Mouse (Mus musculus): ENCODE measurements around the gene Ndel1.

Ndel1 gene

DNA sequence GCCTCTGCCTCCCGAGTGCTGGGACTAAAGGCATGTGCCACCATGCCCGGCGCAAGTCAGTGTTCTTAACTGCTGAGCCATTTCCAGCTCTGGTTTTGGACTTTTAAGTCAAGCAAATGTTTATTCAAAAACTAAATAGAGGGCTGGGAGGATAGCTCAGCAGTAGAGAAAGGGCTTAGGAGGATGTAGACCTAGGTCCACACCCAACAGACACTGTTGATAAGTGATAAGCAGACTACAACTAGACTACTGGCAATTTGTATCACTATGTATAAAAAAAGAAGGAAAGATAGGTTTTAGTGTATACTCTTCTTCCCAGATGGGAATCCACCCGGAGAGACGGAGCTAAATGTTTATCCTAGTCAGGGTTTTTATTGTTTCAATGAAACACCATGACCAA, 24.6 kb upstream of the Ndel1 start:
- in situ Hi-C loops (cut with MboI) = no loop called here

DNA sequence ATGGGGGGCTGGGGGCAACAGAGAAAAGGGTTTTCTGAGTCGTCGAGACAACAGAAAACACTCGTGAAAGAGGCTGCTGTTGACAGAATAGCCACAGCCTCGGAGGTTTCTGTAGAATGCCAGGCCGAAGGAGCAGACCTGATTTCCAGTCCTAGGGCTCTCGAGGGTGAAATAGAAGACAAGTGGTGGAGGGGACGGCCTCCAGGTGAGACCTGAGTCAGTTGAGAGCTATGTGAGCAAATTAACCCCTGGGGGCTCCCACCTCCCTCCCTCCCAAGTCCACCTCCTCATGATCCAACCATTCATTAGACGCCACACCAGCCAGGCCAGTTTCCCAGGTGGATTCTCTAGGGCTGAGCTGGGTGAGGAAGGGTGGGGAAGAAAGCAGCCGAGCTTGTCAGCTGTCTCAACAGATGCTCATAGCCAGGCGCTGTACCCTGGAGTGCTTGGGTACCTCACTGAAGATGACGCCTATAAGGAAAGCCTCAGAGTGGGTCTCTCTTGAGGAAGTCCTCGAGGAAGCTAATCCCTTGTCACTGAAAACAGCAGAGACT, 22.3 kb upstream of the Ndel1 start:
- in situ Hi-C loops (cut with MboI) = no loop called here

DNA sequence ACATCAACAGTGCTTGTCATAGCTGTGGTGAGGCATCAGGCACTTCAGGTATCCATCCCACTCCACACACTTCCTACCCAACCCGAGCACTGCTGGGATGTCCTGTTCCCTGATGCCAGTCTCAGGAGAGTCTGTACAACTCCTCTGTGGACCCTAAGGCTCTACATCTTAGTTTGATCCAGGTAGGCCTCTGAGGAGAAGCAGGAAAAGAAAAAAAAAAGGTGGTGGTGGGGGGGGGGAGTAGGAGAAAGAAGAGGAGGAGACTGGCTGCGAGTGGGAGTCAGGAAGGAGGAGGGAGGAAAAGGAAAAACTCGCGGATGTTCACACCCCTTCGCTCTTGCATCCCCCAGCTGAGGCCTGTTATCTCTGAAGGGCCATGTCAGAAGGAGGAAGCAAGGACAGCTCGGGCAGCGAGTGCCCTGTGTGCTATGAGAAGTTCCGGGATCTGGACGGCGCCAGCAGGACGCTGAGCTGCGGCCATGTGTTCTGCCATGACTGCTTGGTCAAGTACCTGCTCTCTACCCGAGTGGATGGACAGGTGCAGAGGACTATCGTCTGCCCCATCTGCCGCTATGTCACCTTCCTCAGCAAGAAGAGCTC, 20.7 kb upstream of the Ndel1 start:
- in situ Hi-C loops (cut with MboI) = no loop called here

DNA sequence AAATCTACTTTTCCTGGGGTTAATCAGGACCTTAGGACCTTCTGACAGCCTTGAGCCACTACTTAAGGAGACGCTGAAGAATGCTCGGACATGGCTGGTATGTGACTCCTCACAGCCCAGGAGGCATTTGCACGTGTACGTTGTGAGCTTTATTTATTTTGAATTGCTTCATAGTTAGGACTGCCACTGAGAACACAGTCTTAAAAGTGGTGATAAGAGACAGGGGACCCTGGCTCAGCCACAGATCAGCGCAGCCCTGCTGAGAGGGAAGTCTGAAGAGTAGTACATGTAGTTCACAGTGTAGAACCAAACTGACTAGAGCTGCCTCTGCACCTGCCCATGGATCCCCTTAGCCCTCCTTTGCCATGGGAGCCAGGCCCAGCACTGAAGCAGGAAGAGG, 20.2 kb upstream of the Ndel1 start:
- in situ Hi-C loops (cut with MboI) = no loop called here

DNA sequence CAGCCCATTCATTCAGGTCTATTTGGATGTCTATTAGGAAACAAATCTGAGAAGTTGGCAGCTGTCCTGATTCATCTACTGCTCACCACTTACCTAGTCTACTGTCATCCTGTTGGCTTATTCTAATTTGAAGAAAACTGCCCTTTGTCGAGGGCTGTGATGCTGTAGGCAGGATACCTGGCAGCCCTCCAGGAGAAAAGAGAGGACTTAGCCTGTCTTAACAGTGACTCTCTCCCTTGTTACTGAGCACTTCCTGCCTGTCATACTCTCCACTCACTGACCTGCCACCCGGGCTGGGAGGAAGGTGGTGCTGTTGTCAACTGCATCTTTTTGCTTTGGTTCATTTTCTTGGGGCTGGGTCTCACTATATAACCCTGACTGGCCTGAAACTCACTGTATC, 19.0 kb upstream of the Ndel1 start:
- in situ Hi-C loops (cut with MboI) = no loop called here

DNA sequence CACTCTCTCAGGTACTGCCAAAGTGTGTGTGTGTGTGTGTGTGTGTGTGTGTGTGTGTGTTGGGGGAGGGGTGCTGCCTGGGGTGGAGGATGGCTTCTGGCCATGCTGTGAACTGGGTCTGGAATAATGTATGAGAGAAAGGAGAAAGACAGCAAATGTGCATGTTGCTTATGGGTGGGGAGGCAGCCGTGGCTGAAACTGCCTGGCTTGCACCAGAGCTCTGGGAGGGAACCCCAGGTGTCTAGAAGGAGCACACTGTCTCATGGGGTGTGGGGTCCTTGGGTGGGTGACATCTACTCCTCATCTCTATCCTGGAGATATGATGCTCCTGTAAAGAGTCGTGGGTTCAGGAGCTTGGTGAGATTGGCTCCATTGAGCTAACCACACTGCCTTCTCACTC, 17.0 kb upstream of the Ndel1 start:
- in situ Hi-C loops (cut with MboI) = no loop called here

DNA sequence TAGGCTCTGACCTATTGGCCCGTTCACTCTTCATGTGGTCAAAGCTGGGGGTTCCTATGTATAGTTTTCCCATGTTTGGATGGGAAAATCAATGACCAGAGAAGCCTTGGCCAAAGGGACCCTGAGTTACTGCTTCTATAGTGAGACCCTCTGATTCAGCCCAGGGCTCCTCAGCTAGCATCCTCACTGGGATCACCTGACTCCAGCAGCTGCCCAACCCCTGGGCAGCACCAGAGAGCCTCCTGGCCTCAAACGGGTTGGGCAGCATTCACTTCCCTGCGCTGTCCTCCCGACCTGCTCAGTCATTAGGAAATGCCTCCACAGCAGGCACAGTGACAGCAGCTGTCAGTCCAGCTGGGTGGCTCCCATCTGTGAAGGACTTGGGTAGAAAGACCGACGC, 16.6 kb upstream of the Ndel1 start, which contains the start of gene Rnf222:
Gene Rnf222, plus strand, starts transcription at position 301 of the 400 bp plus-strand sequence.
- in situ Hi-C loops (cut with MboI) = no loop called here

DNA sequence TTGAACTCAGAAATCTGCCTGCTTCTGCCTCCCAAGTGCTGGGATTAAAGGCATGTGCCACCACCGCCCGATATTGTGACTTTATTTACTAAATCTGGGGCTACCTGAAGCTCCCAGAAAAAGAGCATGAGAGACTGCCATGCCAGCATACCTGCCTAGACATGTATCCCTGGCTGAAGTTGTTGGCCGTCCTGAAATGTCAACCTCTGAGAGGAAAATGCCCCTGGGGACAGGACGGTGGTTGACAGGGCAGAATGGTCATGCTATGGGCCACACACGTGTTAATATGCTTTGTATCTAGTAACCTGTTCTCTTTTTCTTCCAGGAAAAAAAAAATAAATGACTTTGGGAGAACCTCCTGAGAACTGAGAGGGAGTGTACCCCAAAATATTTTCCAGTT, 14.4 kb upstream of the Ndel1 start:
- in situ Hi-C loops (cut with MboI) = no loop called here

DNA sequence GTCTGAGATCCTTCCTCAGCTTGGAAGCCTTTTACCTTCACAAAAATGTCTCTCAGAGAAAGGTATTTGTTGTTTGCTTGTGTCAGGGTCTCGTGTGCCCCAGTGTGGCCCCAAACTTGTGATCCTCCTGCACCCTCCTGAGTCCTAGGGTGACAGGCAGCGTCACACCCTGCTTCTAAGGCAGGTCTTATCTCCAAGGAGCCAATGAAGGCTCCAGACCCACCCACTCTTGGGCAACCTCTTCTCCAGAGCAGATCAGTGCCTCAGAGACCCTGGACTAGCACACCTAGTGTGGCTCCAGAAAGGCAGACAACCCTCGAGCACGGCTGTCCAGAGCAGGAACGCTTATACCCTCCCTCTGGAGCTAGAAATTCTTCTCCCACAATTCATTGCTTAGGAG, 12.7 kb upstream of the Ndel1 start:
- in situ Hi-C loops (cut with MboI) = no loop called here

DNA sequence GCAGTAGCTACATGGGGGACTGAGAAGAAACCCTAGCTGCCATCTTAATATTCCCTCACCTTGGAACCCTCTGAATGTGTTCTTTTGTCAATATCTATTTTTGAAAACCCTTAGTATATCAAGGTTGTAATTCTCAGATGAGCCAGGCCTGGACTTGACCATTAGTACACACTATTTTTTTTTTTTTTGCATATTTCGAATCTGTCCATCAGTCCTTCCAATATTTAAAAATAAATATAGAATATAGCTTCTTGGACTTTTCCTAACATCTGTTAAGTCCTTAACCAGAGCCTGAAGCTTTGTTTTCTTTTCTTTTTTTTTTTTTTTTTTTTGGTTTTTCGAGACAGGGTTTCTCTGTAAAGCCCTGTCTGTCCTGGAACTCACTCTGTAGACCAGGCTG, 12.2 kb upstream of the Ndel1 start:
- in situ Hi-C loops (cut with MboI) = no loop called here

DNA sequence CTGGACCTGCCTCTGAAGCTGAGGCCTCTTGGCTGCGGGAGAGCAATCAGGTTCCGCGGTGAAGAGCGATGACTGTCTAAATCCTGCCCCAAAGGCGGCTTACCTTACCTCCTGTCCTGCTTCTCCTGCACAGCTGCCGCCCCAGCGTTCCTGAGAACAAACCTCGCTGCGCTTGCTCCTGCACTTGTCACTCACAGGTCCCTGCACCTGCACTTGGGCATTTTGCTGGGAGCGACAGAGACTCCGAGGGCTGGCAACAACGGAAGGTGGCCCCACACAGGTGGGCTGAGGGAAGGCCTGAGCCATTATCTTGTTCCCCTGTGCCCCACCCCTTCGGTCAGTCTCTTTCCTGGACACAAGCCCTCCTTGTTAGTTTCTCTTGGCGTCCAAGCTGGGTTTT, 10.4 kb upstream of the Ndel1 start:
- in situ Hi-C loops (cut with MboI) = no loop called here

DNA sequence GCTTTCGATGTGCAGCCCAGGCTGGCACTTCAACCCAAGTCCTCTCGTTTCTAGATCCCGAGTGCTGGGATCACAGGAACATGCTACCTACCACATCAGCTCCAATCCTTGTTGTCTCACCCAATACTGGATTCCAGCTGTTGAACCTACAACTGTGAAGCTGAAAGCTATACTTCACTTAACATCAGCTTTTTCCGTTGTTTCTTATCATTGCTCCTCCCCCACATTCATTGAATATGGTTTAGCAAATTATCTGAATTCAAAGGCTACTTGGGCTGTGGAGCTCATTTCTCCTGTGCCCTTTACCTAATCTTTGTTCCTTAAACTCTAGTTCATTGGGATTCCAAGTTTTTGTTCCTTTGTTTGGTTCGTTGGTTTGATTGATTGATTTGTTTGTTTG, 7.2 kb upstream of the Ndel1 start:
- in situ Hi-C loops (cut with MboI) = no loop called here

DNA sequence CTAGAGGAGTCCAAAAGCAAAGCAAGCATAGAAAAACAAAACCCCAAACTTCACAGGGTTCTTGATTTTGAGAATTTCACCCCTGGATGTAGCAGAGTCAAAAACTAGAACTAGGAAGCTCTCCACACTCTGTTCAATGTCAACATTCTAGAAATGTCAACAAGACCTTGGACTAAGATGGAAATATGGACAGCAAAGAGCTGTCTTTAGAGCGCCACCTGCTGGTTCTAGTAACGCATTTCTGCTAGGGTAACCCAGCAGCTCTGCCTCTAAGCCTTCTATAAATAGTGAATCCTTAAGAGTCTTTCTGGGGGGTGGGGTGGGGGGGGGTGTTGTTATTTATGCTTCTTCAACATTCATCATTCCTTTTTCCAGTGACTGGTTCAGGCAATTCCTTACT, 3.2 kb upstream of the Ndel1 start:
- in situ Hi-C loops (cut with MboI) = no loop called here

DNA sequence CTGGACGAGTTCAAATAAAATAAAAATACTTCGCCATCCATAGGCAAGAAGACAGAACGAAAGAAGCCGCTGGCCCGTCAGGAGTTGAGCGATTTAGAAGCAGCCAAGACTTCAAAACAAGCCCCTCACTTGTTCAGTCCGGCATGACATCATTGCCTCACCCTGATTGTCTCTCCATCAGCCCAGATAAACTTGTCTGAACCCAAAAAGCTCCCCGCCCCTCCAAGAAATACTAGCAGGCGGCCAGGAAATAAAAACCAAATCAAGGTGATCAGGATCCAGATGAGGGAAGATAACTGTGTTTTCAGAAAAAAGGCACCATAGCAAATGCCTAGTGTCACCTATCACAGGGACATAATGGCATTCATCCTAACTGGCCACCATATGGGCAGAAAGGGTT, 381 bp downstream of the Ndel1 start:
- in situ Hi-C loops (cut with MboI) = no loop called here

DNA sequence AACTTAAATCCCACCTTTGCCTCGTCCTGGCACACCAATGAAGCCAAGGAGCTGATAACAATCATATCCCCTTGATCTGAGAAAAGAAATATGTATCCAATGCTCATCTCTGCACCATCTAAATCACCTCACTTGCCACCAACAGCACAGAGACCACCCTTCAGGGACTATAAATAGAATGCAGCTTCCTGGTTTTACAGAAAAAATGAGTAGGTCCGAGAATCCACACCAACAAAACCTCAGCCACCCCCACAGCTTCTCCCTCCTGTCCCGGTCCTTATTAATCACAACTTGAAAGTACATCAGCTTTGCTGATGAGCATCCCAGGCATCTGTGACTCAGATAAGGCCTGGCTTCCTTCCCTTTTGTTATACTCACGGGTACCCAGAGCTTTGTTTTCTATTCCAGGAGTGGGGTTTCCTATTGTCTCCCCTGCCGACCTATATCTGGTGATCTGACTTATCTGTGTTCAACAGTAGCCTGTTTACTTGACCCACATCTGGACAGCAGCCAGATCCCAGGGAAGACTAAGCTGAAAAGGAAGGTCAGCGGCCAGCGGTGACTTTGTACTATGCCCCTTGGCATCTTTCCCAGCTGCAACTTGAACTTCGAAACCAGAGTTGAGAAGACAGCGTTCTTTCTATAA, 7.0 kb downstream of the Ndel1 start:
- in situ Hi-C loops (cut with MboI) = no loop called here

DNA sequence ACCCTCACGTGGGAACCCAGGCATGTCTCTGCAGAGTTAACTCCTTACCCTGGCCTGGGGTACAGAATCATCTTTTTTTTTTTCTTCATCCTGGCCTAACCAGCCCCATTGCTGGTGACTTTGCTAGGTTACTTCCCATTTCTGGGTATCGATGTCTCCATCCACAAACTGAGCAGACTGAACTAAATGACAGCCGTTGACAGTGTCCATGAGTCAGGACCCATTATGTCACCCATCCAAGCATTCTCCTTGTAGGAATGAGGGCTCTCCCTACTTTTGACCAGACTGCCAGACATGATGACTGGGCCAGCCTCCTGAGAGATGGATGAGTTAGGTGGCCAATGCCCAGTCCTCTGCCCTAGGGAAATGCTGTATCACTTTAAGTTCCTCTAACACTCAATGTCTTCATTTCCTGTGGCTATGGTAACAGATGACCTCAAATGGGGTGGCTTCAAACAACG, 8.0 kb downstream of the Ndel1 start:
- in situ Hi-C loops (cut with MboI) = no loop called here

DNA sequence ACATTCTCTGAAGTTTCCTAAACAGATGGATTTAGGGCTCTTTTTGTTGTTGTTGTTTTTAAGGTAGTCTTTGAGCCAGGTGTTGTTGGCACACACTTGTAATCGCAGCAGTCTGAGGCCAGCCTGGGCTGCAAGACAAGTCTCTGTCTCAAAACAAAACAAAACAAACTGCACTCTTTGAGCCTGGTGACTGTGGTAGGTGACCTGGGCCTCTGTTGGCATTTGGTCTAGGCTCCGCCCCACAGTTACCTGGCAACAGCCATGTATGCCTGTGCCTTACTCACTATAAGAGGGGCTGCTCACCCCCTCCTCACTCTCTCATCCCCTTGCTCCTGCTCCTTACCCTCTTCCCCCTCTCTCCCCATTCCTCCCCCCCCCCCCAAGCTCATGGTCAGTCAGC, 9.4 kb downstream of the Ndel1 start:
- in situ Hi-C loops (cut with MboI) = no loop called here

DNA sequence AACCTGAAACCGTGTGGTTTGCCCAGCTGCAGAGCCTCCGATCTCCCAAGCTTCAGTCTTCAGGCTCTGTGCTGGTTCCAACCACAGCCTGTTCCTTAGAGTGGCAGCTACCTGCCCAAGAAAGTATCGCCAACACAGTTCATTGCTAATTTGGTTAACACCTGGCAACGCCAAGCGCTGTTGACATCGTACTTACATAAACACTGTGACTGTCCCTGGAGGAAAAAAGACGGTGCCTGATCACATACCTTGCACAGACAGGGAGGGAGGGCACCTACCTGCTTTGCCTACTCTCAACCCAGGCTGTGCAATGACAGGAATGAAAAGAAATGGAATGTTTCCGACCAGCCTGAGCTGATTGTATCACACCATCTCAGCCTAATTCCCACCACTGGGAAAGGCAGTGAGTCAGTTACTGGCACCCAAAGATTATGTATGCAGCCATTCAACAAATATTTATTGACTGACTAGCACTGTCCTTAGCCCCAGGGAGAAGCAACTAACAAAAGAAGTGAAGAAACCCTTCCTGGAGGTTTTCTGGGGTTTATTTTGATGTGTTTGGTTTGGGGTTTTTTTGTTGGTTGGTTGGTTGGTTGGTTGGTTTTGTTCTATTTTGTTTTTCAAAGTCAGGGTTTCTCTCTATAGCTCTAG, 11.6 kb downstream of the Ndel1 start:
- in situ Hi-C loops (cut with MboI) = no loop called here

DNA sequence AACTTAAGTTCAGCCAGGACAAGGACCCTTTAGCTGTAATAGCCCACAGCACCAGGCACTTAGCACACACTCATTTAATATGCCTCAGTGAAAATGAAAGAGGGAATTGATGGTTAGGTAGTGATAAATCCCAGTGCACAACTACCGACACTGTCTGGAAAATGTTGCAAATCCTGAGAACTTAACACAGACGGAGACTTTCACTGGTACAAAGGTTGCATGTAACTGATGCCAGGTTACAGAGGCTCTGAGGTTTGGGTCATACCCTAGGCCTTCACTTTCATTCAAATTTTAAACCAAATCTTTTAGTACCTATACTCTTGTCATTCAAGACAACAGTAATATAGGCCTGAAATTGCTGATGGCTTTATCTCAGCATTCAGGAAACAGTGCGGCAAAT, 14.3 kb downstream of the Ndel1 start:
- in situ Hi-C loops (cut with MboI) = no loop called here

DNA sequence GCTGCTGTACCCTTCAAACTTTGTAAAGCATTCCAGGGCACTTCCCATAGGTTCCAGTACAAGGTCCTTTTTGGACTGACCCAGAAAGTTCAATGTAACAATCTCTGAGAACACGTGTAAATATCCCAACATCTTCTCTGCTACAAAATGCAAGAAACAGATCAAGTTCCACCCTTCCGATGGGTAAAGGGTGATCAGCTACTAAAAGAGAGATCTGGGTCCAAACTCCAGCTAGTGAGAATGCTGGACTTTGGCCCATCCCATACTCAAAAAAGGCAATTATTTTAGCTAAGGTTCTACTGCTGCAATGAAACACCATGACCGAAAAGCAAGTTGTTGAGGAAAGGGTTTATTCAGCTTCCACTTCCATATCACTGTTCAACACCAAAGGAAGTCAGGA, 17.0 kb downstream of the Ndel1 start:
- in situ Hi-C loops (cut with MboI) = no loop called here

DNA sequence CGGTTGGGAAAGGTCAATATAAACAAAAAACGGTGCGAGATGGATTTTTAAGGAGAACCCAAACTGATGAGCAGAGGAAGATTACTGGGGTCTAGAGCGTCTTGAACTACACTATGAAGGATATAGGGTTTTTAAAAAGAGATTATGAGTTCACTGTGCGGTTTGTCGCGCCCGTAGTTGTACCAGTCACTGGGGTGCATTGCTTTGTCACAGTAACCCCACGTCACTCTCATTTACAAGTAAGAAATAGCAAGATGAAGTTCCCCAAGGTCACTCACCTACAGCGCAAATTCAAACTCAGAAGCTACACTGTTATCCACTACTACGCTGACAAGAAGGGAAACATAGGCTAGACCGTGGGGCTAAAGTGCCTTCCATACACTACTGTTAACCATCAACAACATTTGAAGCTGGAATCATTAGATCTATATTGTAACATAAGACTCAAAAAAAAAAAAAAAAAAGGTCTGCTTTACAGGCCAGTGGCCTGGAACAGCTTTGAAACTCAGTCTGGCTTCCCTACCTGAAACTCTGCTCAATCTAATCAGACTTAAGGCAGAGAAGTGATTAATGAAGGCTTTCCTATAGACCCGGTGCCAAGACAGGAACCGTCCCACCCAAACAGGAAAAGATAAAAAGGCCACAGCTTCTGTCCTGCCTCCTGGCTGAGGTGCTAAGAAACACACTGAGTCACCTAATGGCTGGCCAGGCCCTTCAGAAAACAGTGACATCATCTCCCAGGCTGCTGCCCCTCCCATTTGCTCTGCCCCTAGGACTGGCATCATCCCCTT, 17.9 kb downstream of the Ndel1 start:
- in situ Hi-C loops (cut with MboI) = no loop called here

DNA sequence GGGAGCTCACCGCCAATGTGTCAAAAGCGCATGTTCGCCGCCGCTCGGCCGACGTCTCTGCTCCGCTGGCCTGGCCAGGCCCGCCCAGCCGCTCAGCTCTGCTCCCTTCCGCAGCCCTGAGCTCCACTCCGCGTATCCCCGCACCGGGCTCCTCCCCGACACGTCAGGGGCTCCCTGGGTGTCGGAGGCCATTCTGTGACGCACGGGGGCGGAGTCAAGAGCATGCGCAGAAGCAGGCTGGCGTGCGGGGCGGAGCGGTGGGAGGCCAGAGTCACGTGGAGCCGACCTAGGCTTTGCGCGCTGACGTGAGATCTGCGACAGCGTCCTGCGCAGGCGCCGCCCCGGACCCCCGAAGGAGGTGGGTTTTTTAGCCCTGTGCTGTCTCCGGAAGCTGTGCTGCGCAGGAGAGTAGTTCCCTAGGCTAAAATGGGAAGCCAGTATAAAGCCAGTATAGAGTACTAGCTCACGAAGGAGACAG, 18.7 kb downstream of the Ndel1 start:
- in situ Hi-C loops (cut with MboI) = no loop called here
